Mouse (Mus musculus) liver, embryonic 14.5 days (tissue): ENCODE results near the gene Palmd.

Experiments used
- CTCF ChIP-seq: IDR thresholded peaks from 2 replicates; pipeline ENCODE4 v1.5.1; 2016; ENCODE audit warnings: antibody characterized with exemption, low read depth, control low read depth
- EP300 ChIP-seq: IDR thresholded peaks from 2 replicates; pipeline ENCODE4 v1.6.1; 2016; ENCODE audit warnings: antibody characterized with exemption, low read depth

GRCm38 (mm10) chr3:116988221-116988620 lies 19.4 kb upstream of the Palmd start:
- no peak for TF ChIP-seq CTCF
- TF ChIP-seq EP300, result no peak
